Mouse (Mus musculus) bone marrow, adult 2 months (tissue): ENCODE data around the gene Myo19. TPM values are rescaled to one million over a fixed set of nuclear protein-coding genes. Genes with fewer than 3 reads are reported as not detected.

Experiments
- H3K27ac ChIP-seq: fragments of 200-500 bp; 2 replicates; pipeline ENCODE4 v1.5.1; 2012; ENCODE audit warnings: low read depth, mild to moderate bottlenecking, control low read depth, inconsistent platforms, low read length; ENCODE audit not compliant: control insufficient read depth, poor library complexity, insufficient read depth
- H3K4me1 ChIP-seq: fragments of 200-500 bp; 2 replicates; pipeline ENCODE4 v1.6.1; 2011; ENCODE audit warnings: low read length; ENCODE audit not compliant: control insufficient read depth, insufficient read depth
- H3K4me3 ChIP-seq: fragments of 200-500 bp; replicated peaks from 2 replicates; pipeline ENCODE3; 2011; ENCODE audit warnings: mild to moderate bottlenecking, low read depth, low read length, control low read depth; ENCODE audit not compliant: control insufficient read depth
- CTCF ChIP-seq: fragments of 200-500 bp; IDR thresholded peaks from 2 replicates; pipeline ENCODE4 v1.5.1; 2011; ENCODE audit warnings: low read length, control low read depth; ENCODE audit not compliant: control insufficient read depth, insufficient read depth
- POLR2A ChIP-seq: fragments of 200-500 bp; IDR thresholded peaks from 2 replicates; pipeline ENCODE4 v1.6.1; 2011; ENCODE audit warnings: low read depth, mild to moderate bottlenecking, control low read depth, low read length, borderline replicate concordance; ENCODE audit not compliant: control insufficient read depth
- WGBS: fragments of 180-500 bp; shearing (Covaris S2); methylation state at CpG from one replicate; pipeline ENCODE4 v1.1.7; 2018; 5-methylcytosine and 5-hydroxymethylcytosine counted together
- polyA plus RNA-seq: library from polyadenylated mRNA; stranded (reverse); fragments of >200 nt; gene quantifications from 2 replicates; pipeline ENCODE4 v1.2.4, GENCODE M21; 2011; ENCODE audit warnings: low replicate concordance; ENCODE audit not compliant: missing spikeins, insufficient read depth, insufficient read length

Gene Myo19
- polyA plus RNA-seq, 1 experiment = 8.1 TPM

DNA sequence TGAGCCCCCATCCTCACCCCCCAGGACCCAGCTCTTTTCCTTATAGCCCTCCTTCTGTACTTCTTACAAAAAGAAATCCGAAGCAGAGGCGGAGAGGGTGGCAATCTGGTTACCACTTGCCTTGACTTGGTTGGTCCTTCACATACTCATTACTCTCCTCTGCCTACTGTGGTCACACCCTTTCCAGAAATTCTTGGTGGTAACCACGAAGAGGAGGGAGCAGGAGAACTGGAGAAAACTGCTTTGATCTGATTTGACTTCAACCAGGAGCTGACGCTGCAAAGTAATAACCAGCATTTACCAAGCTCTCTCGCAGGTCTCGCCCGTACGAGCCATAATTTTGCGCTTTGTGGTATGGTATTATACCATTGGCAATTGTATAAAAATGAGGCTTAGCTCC, 1.0 kb downstream of the Myo19 start:
- Histone ChIP-seq H3K27ac (no peak overlapping the region; the same call in 1 of the 2 replicates), H3K4me3 (peak overlapping the region; percentile 84), H3K4me1 (no peaks in the 10 kb centered on the region)
- WGBS = 64% methylated on average over 9 of the region's 9 CpGs
- TF ChIP-seq POLR2A (no peak), CTCF (no peak)

- H3K4me3 ChIP-seq = no peak overlapping the region
- TF ChIP-seq CTCF (no peak), POLR2A (no peak)
- no peaks in the 10 kb centered on the region for H3K4me1 ChIP-seq
- H3K27ac ChIP-seq = no peak overlapping the region
- WGBS = 91% methylated on average over 7 of the region's 7 CpGs
Measured at GRCm38 (mm10) chr11:84882346-84882745, 2.4 kb downstream of the Myo19 start.

GRCm38 (mm10) chr11:84885238-84885637, 5.3 kb downstream of the Myo19 start:
- TF ChIP-seq CTCF (no peak), POLR2A (no peak)
- H3K4me3 ChIP-seq = no peak overlapping the region
- no peak overlapping the region for H3K27ac ChIP-seq
- 81% methylated on average over 4 of the region's 4 CpGs for WGBS
- H3K4me1 ChIP-seq = no peaks in the 10 kb centered on the region; the same call in 1 of the 2 replicates

DNA sequence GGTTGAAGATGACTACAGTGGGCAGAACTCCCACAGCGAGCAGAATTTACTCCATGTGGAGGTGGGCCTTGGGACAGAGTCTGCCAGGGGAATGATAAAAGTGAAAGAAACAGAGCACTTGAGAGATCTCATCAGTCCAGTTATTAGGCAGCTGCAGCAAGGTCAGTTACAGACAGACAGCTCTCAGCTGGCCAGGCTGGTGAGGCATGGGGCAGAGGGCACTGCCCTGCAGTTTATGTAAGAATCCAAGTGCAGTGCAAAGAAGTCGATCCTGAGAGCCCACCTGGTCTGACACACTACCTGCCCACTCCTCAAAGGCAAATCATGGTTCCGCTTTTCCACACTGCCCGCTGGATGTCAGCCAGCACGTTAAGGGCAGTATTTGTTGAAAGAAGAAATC, 6.3 kb downstream of the Myo19 start:
- TF ChIP-seq POLR2A (no peak), CTCF (no peak)
- Histone ChIP-seq H3K27ac (no peak overlapping the region), H3K4me3 (no peak overlapping the region), H3K4me1 (no peaks in the 10 kb centered on the region; the same call in 1 of the 2 replicates)
- whole genome bisulfite sequencing = 90% methylated on average over 5 of the region's 5 CpGs

DNA sequence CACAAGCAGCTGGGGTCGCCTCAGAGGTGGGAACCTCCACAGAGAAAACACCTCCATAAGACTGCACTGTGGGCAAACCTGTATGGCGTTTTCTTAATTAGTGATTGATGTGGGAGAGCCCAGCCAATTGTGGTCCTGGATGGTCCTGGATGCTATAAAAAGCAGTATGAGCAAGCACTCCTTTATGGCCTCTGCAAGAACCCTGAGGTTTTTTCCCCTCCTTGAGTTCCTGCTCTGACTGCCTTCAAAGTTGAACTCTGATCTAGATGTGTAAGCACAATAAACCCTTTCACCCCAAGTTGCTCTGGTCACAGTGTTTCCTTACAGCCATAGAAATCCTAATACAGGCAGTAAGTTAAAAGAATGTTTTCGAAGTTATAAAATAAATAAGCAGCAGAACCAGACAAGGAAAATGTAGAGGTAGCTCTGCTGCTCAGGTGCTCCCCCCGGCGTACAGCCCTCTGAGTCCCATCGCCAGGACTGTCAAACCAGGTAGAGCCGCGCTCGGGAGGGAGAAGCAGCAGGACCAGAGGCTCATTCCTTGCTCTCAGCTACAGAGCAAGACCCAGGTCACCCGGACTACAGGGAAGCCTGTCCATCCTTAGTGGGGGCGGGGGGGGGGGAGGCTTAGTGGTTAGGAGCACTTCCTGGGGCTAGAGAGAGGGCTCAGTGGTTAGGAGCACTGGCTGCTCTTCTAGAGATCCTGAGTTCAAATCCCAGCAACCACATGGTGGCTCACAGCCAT, 7.0 kb downstream of the Myo19 start:
- H3K4me3 ChIP-seq = no peak overlapping the region
- TF ChIP-seq CTCF (no peak), POLR2A (no peak)
- no peak overlapping the region for H3K27ac ChIP-seq
- H3K4me1 ChIP-seq = no peaks in the 10 kb centered on the region; the same call in 1 of the 2 replicates
- WGBS = 91% methylated on average over 11 of the region's 11 CpGs

DNA sequence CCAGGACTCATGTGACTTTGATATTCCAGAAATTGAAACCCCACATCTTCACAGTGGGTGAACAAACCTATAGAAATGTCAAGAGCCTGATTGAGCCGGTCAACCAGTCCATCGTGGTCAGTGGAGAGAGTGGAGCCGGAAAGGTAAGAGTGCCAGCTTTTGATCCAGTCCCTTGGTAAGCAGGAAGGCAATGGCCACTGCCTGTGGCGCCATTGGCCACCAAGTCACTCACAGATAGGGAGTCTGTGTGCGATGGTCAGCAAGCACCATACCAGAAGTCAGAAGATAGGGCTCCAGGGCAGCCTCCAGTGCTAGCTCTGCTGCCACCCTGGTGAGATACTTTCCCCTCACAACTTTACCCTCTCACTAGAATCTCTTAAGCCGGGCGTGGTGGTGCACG, 8.1 kb downstream of the Myo19 start:
- TF ChIP-seq POLR2A (no peak), CTCF (no peak)
- no peak overlapping the region for H3K27ac ChIP-seq
- 94% methylated on average over 8 of the region's 8 CpGs for WGBS
- no peak overlapping the region for H3K4me3 ChIP-seq
- H3K4me1 ChIP-seq = no peaks in the 10 kb centered on the region; the same call in 1 of the 2 replicates

DNA sequence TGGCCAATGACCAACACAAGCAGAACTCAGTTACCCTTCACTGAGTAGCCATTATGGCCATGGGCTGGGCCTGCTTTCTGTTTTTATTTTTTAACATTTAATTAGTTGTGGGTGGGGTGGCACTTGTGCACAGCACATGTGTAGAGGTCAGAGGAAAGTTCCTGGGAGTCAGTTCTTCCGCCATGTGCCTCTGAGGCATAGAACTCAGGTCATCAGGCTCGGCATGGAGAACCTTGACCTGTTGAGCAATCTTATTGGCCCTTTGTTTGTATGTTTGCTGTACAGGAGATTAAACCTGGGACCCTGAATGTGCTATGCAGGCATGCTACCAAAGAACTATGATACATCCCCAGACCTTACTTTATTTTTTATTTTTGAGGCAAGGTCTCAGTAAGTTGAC, 9.5 kb downstream of the Myo19 start:
- whole genome bisulfite sequencing = 79% methylated on average over 2 of the region's 2 CpGs
- TF ChIP-seq POLR2A = no peak
- no peak for TF ChIP-seq CTCF
- H3K4me1 ChIP-seq = no peaks in the 10 kb centered on the region; the same call in 1 of the 2 replicates
- H3K4me3 ChIP-seq = no peak overlapping the region
- H3K27ac ChIP-seq = no peak overlapping the region

GRCm38 (mm10) chr11:84891705-84892104, 11.8 kb downstream of the Myo19 start:
- Histone ChIP-seq H3K27ac (no peak overlapping the region), H3K4me1 (no peaks in the 10 kb centered on the region; the same call in 1 of the 2 replicates), H3K4me3 (no peak overlapping the region)
- TF ChIP-seq CTCF (no peak), POLR2A (no peak)
- WGBS = 91% methylated on average over 7 of the region's 7 CpGs
